Mouse (Mus musculus): Measurements from ENCODE around the gene Sept11. TPM values are rescaled to one million over a fixed set of nuclear protein-coding genes. Genes with fewer than 3 reads are reported as not detected.

Gene Sept11
- total and polyA plus RNA-seq, 3 experiments, result 20.4 to 96.1 (median 46.1) TPM

DNA sequence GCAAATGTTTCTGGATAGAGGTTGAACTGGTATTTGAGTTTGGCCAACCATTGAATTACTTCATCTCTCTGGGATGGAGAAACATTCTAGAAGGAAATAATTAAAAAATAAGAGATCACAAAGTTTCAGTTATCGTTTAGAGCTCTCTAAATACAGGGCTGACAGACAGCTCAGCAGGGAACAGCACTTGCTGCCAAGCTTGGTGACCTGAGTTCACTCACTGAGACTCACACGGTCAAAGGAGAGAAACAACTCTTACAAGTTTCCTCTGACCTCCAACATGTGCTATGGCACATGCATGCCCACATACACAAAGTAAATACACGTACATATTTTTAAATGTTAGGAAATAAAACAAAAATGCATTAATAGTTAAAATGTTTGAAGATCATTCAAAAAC lies 96.4 kb downstream of the Sept11 start:
- no peak for ATAC-seq (ENCODE audit: extremely low read depth, insufficient number of reproducible peaks, low FRiP score, poor library complexity, severe bottlenecking)
- H3K4me1 ChIP-seq (ENCODE audit: insufficient read depth, low read depth, low read length), result peaks cover 7% of the 10 kb centered on the region
- H3K27me3 ChIP-seq (ENCODE audit: insufficient read depth, low read length), result no peaks in the 10 kb centered on the region
- peaks cover 77% of the 10 kb centered on the region for H3K36me3 ChIP-seq (replicated peaks)
- no peak for DNase-seq (ENCODE audit: low spot score)
- TF ChIP-seq GATA2 (IDR thresholded peaks at IDR 0.05; ENCODE audit: borderline replicate concordance, low read depth, low read length) (no peak), POLR2AphosphoS5 (IDR thresholded peaks at IDR 0.05; ENCODE audit: insufficient replicate concordance, low read depth, low read length) (no peak)
- no peak overlapping the region for H3K4me3 ChIP-seq (ENCODE audit: low read depth, low read length)
- H3K9me3 ChIP-seq (replicated peaks), result no peaks in the 10 kb centered on the region

DNA sequence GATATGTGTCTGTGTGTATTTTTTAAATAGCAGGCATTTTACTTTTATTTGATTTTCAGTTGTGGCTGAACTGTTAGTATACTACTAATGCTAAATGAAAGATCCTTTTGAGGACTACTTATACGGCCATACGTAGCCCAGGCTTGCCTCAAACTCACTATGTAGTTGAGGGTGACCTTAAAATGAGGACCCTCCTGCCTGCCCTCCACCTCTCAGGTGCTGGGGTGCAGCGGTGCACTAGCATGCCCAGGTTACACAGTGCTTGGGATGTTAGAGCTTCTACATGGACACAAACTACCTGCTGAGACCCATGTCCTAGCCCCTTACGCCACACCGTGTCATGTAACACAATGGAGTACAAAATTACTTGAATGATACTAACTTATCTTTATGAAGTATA lies 97.2 kb downstream of the Sept11 start:
- DNase-seq (ENCODE audit: low spot score) (no peak), ATAC-seq (ENCODE audit: extremely low read depth, insufficient number of reproducible peaks, low FRiP score, poor library complexity, severe bottlenecking) (no peak)
- H3K27me3 ChIP-seq (ENCODE audit: insufficient read depth, low read length), result no peaks in the 10 kb centered on the region
- H3K4me1 ChIP-seq (ENCODE audit: insufficient read depth, low read depth, low read length), result peaks cover 5% of the 10 kb centered on the region; the same call in 1 of the 2 replicates
- H3K4me3 ChIP-seq (ENCODE audit: low read depth, low read length), result no peak overlapping the region
- H3K9me3 ChIP-seq (replicated peaks), result no peaks in the 10 kb centered on the region
- TF ChIP-seq CTCF (IDR thresholded peaks at IDR 0.05; ENCODE audit: low read depth, low read length) (no peak), GATA1 (IDR thresholded peaks at IDR 0.05; ENCODE audit: borderline replicate concordance, low read length) (no peak), GATA2 (IDR thresholded peaks at IDR 0.05; ENCODE audit: borderline replicate concordance, low read depth, low read length) (no peak), POLR2AphosphoS5 (IDR thresholded peaks at IDR 0.05; ENCODE audit: insufficient replicate concordance, low read depth, low read length) (no peak), TAL1 (conservative IDR thresholded peaks at IDR 0.05; ENCODE audit: low read depth, low read length) (no peak)
- peaks cover 73% of the 10 kb centered on the region for H3K36me3 ChIP-seq (replicated peaks)

DNA sequence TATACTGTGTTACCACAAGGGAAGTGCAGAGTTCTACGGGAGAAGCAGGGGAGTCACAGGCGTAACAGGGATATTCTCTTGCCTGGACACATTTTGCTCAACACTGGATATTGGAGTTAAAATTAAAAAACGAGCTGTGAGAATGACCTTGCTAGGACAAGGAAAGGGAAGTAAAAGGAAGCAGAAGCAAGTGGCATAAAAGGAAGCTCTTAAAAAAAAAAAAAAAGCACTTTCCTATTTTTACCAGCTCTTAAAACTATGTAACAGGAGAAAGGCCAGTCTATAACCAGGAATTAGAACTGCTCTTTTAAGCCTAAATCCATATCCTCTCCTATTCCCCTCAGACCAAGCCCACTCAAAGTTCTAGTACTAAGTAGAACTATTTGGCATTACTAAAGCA lies 105.0 kb downstream of the Sept11 start:
- no peak for TF ChIP-seq TAL1 (conservative IDR thresholded peaks at IDR 0.05; ENCODE audit: low read depth, low read length)
- Histone ChIP-seq H3K4me3 (ENCODE audit: low read depth, low read length) (no peak overlapping the region), H3K9me3 (replicated peaks) (no peaks in the 10 kb centered on the region), H3K27me3 (ENCODE audit: insufficient read depth, low read length) (no peaks in the 10 kb centered on the region), H3K4me1 (ENCODE audit: insufficient read depth, low read depth, low read length) (peaks cover 20% of the 10 kb centered on the region), H3K36me3 (replicated peaks) (peaks cover 70% of the 10 kb centered on the region)
- ATAC-seq (ENCODE audit: extremely low read depth, insufficient number of reproducible peaks, low FRiP score, poor library complexity, severe bottlenecking) (no peak), DNase-seq (ENCODE audit: low spot score) (no peak)

DNA sequence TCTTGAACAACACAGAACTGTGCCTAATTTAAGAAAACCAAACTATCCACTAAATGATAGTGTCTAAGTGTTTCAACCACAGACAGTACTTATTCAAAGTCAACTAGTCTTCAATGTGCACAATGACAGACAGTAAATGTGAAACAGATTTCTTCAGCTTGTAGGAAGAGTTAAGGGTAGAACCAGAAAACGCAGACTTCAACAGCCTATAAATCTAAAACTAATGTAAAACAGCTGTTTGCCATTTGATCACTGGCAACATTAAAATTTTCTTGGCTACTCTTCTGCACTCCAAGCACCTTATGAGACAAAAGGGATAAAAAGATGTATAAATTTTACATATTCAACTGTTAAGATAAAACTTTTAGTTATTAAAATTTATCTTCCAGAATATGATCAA lies 107.9 kb downstream of the Sept11 start:
- ATAC-seq (ENCODE audit: extremely low read depth, insufficient number of reproducible peaks, low FRiP score, poor library complexity, severe bottlenecking), result no peak
- Histone ChIP-seq H3K4me1 (ENCODE audit: insufficient read depth, low read depth, low read length) (peaks cover 28% of the 10 kb centered on the region), H3K27me3 (ENCODE audit: insufficient read depth, low read length) (no peaks in the 10 kb centered on the region), H3K4me3 (ENCODE audit: low read depth, low read length) (no peak overlapping the region), H3K36me3 (replicated peaks) (peaks cover 49% of the 10 kb centered on the region), H3K9me3 (replicated peaks) (no peaks in the 10 kb centered on the region)
- TF ChIP-seq POLR2AphosphoS5 (IDR thresholded peaks at IDR 0.05; ENCODE audit: insufficient replicate concordance, low read depth, low read length) (no peak), TAL1 (conservative IDR thresholded peaks at IDR 0.05; ENCODE audit: low read depth, low read length) (no peak), GATA2 (IDR thresholded peaks at IDR 0.05; ENCODE audit: borderline replicate concordance, low read depth, low read length) (no peak), GATA1 (IDR thresholded peaks at IDR 0.05; ENCODE audit: borderline replicate concordance, low read length) (no peak), CTCF (IDR thresholded peaks at IDR 0.05; ENCODE audit: low read depth, low read length) (no peak)
- no peak for DNase-seq (ENCODE audit: low spot score)

DNA sequence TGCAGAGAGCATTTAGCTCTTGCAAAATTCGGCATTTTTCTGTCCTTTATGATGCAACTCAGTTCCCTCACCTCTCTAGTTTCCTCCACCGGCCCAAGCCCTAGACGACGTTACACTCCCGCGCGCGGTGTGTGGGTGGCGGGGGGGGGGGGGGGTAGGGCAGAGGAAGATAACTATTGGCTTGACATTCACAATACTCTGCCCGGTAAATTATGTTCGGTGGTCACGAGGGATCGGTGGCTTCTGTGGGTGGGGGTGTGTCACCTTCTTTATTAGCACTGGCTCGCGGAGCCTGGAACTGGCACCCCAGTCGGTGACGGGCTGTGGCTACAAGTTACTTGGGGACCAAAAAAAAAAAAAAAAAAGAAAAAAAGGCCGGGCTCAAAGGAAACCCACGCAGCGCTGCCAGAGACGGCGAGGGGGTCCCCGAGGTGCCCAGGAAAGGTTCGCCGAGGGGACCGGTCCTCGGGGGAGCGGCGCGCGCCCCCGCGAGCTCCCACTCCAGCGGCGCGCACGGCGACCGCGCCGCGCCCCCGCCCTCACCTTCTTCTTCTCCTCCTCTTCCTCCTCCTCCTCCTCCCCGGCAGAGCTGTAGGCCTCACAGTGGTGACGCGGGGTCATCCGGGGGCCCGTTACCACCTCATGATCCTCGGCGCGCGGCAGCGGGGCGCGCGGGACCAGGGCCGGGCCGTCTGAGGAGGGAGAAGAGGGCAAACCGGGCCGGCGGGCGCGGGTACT lies 112.3 kb downstream of the Sept11 start:
- no peak for TF ChIP-seq CTCF (IDR thresholded peaks at IDR 0.05; ENCODE audit: low read depth, low read length)
- peak; percentile 31 for ATAC-seq (ENCODE audit: extremely low read depth, insufficient number of reproducible peaks, low FRiP score, poor library complexity, severe bottlenecking)

DNA sequence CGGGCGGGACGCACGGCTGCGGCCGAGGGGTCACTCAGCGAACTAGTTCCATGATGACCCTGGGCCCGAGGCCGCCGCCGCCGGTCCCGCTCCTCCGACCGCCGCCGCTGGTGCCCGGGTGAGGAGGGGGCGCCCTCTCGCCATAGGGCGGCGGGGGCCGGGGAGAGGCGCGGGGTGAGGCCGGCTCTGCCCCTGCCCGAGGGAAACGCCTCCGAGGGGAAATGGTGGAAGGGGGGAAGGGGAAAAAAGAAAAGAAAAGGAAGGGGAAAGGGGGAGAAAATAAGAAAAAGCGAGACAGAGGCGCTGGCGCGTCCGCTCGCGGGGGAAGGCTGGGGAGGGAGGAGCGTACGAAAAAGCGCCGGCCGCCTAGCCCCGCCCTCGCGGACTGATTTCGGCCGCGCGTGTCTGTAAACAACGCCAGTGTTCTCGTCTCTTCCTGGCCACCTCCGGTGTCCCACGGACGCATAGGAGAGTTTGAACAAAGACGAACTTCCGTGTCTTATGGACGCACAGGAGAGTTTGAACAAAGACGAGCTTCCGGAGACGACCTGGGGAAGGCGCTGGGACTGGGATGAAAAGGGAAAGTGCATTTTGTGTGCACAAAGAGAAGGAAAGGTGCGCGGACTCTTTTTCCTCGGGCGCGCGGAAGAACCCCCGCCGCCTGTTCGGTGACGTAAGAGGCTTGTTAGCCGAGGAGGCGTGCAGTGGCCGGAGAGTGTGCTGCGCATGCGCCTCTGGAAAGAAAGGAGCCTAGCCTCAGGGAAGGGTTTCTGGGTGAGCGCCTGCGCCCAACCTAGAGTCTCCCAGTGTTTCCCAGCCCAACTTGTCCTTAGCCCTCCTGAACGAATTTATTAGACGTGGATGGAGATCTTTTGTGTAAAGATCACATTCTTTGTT lies 113.1 kb downstream of the Sept11 start, which contains the start of the genes Ccni and 2010109A12Rik:
Ccni (minus strand) TSS at position 387 of the 897 bp plus-strand sequence.
2010109A12Rik (plus strand) TSS at position 410 of the 897 bp plus-strand sequence.
- Histone ChIP-seq H3K27me3 (ENCODE audit: insufficient read depth, low read length) (no peaks in the 10 kb centered on the region), H3K36me3 (replicated peaks) (peaks cover 9% of the 10 kb centered on the region), H3K9me3 (replicated peaks) (no peaks in the 10 kb centered on the region), H3K4me1 (ENCODE audit: insufficient read depth, low read depth, low read length) (peaks cover 31% of the 10 kb centered on the region), H3K4me3 (ENCODE audit: low read depth, low read length) (peak within 1 kb of the TSS; percentile 84)
- TF ChIP-seq POLR2AphosphoS5 (IDR thresholded peaks at IDR 0.05; ENCODE audit: insufficient replicate concordance, low read depth, low read length) (no peak), GATA1 (IDR thresholded peaks at IDR 0.05; ENCODE audit: borderline replicate concordance, low read length) (no peak), GATA2 (IDR thresholded peaks at IDR 0.05; ENCODE audit: borderline replicate concordance, low read depth, low read length) (no peak), TAL1 (conservative IDR thresholded peaks at IDR 0.05; ENCODE audit: low read depth, low read length) (no peak), CTCF (IDR thresholded peaks at IDR 0.05; ENCODE audit: low read depth, low read length) (no peak)
- ATAC-seq (ENCODE audit: extremely low read depth, insufficient number of reproducible peaks, low FRiP score, poor library complexity, severe bottlenecking), result peak; percentile 87
- peak; percentile 83 for DNase-seq (ENCODE audit: low spot score)

More for the DNA sequence above, 112.3 kb downstream of the Sept11 start:
- peak; percentile 32 for DNase-seq (ENCODE audit: low spot score)
- Histone ChIP-seq H3K4me1 (ENCODE audit: insufficient read depth, low read depth, low read length) (peaks cover 29% of the 10 kb centered on the region), H3K9me3 (replicated peaks) (no peaks in the 10 kb centered on the region), H3K36me3 (replicated peaks) (peaks cover 15% of the 10 kb centered on the region), H3K27me3 (ENCODE audit: insufficient read depth, low read length) (no peaks in the 10 kb centered on the region), H3K4me3 (ENCODE audit: low read depth, low read length) (peak overlapping the region; percentile 84)

Data from G1E (cell line).